ENCODE assay signal across 8 mouse cellular contexts in the genomic region with DNA sequence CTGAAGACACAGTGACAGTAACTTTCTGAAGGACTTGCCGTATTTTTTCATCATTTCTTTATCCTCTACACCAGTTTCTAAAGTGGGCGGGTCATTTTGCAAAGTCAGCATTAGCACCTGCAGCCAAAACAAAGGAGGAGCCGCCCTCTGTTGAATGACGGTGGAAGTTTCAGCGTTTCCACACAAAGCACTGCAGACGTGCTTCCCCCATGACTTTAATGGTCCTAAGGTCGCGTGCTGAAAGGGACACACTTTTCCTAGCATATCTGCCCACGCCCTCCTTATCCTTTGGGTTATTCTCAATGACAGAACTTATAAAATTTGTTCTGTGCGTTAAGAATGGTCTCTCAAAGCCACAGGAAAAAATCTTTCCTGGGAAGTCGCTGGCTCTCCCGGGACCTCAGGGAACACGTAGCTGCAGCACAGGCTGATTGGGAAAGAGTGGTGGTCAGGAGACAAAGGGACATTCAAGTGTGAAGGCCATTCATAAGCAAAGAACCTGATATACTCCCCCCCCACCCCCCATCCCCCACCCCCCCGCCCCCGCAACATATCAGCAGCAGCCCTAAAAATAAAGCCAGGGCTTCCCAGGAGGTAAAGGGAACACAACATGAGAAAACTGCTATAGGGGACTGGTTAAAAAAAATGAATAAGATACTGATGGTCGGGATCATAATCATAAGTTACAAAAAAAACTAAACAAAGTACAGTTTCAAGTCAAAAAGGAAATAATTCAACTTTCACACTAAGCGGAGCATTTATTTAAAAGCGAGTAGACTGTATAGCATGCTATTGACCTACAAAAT.
A peak's percentile ranks its signal among the peaks of the same experiment; 100 is the strongest.
DNase-seq lines count a peak whose midpoint lies in the region; ATAC-seq lines count a peak whose summit lies in the region.

No protein-coding gene starts in this region.

- H3K4me3 ChIP-seq in kidney, embryonic 14.5 days (ENCODE audit: low read length): no peak overlapping the region; the same call in 1 of the 2 replicates
- H3K4me3 ChIP-seq in embryonic facial prominence, embryonic 15.5 days (replicated peaks): no peak overlapping the region
- H3K4me3 ChIP-seq in limb, embryonic 11.5 days (ENCODE audit: low read depth, low read length): no peak overlapping the region

- no peak overlapping the region for H3K9ac ChIP-seq in kidney, embryonic 14.5 days (ENCODE audit: low read depth, low read length)
- no peak overlapping the region for H3K9ac ChIP-seq in embryonic facial prominence, embryonic 15.5 days
- H3K9ac ChIP-seq in limb, embryonic 11.5 days (ENCODE audit: low read length): 0 out of 2 replicates have a peak overlapping the region, but pooled peaks have one; percentile 32

- peaks cover 8% of the 10 kb centered on the region; the same call in 1 of the 2 replicates for H3K4me1 ChIP-seq in kidney, embryonic 14.5 days (ENCODE audit: control insufficient read depth, insufficient read depth, low read length)
- H3K4me1 ChIP-seq in embryonic facial prominence, embryonic 15.5 days: no peaks in the 10 kb centered on the region
- H3K4me1 ChIP-seq in limb, embryonic 11.5 days (ENCODE audit: control insufficient read depth, insufficient read depth, low read length): peaks cover 5% of the 10 kb centered on the region; the same call in 1 of the 2 replicates

- peak overlapping the region; percentile 36 for H3K4me2 ChIP-seq in kidney, embryonic 14.5 days (replicated peaks; ENCODE audit: low read depth, low read length)
- H3K4me2 ChIP-seq in embryonic facial prominence, embryonic 15.5 days (replicated peaks): peak overlapping the region; percentile 21
- peak overlapping the region; percentile 26; the same call in 1 of the 2 replicates for H3K4me2 ChIP-seq in limb, embryonic 11.5 days (ENCODE audit: low read depth, severe bottlenecking)

- no peaks in the 10 kb centered on the region for H3K27me3 ChIP-seq in kidney, embryonic 14.5 days (ENCODE audit: control insufficient read depth, insufficient read depth, low read length)
- H3K27me3 ChIP-seq in embryonic facial prominence, embryonic 15.5 days: no peaks in the 10 kb centered on the region
- H3K27me3 ChIP-seq in limb, embryonic 11.5 days (ENCODE audit: control insufficient read depth, insufficient read depth, low read length): no peaks in the 10 kb centered on the region

- H3K36me3 ChIP-seq in kidney, embryonic 14.5 days (ENCODE audit: control insufficient read depth, insufficient read depth, low read length): no peaks in the 10 kb centered on the region
- no peaks in the 10 kb centered on the region for H3K36me3 ChIP-seq in embryonic facial prominence, embryonic 15.5 days
- no peaks in the 10 kb centered on the region for H3K36me3 ChIP-seq in limb, embryonic 11.5 days (ENCODE audit: control insufficient read depth, insufficient read depth, low read length)

- no peaks in the 10 kb centered on the region for H3K9me3 ChIP-seq in kidney, embryonic 14.5 days (ENCODE audit: control insufficient read depth, low read length)
- H3K9me3 ChIP-seq in embryonic facial prominence, embryonic 15.5 days (replicated peaks): no peaks in the 10 kb centered on the region
- no peaks in the 10 kb centered on the region for H3K9me3 ChIP-seq in limb, embryonic 11.5 days (ENCODE audit: control insufficient read depth, low read length)

- no peak for DNase-seq in kidney, postnatal 36 days
- DNase-seq in limb, embryonic 11.5 days (ENCODE audit: low spot score): peak; percentile 51
- no peak for DNase-seq in adrenal gland, postnatal 25 days
- DNase-seq in urinary bladder, postnatal 4 days (ENCODE audit: low spot score in 2 of 2): no peak
- no peak for DNase-seq in right cerebral cortex, adult 18-20 months

- ATAC-seq in kidney, embryonic 14.5 days (ENCODE audit: low FRiP score, low TSS enrichment): peak; percentile 56; the same call in 1 of the 2 replicates
- ATAC-seq in embryonic facial prominence, embryonic 15.5 days (ENCODE audit: insufficient number of reproducible peaks, low FRiP score, low TSS enrichment, low read depth): no peak
- ATAC-seq in limb, embryonic 11.5 days (ENCODE audit: insufficient number of reproducible peaks, low FRiP score, low TSS enrichment, low read depth): no peak
- 0 out of 2 replicates have a peak, but pooled peaks have one; percentile 43 for ATAC-seq in neutrophil, adult 5-6 weeks (ENCODE audit: extremely low read depth, insufficient number of reproducible peaks, low FRiP score, poor library complexity, severe bottlenecking)

- 17% methylated on average over 18 of the region's 18 CpGs for WGBS in kidney, embryonic 14.5 days
- 22% methylated on average over 18 of the region's 18 CpGs for WGBS in embryonic facial prominence, embryonic 15.5 days
- WGBS in limb, embryonic 11.5 days: 16% methylated on average over 18 of the region's 18 CpGs

- H3K27ac ChIP-seq in kidney, embryonic 14.5 days (ENCODE audit: low read depth, low read length): no peak overlapping the region
- no peak overlapping the region for H3K27ac ChIP-seq in embryonic facial prominence, embryonic 15.5 days (replicated peaks)
- H3K27ac ChIP-seq in limb, embryonic 11.5 days (replicated peaks; ENCODE audit: low read depth, low read length): no peak overlapping the region

Comparison
In these comparisons a context has a peak if more than half of its experiments do, and no peak if none do; other contexts are left out.
1. ATAC-seq: peak in kidney, embryonic 14.5 days (single experiment) and neutrophil, adult 5-6 weeks (single experiment); none in embryonic facial prominence, embryonic 15.5 days (single experiment) and limb, embryonic 11.5 days (single experiment).
2. Peak in every context shown above with its lines, with median percentiles within 50 percentile points of each other: H3K4me2 ChIP-seq.